Mouse (Mus musculus) gastrocnemius, postnatal 4 days (tissue): ENCODE measurements around the gene Galnt16. TPM values are rescaled to one million over a fixed set of nuclear protein-coding genes. Genes with fewer than 3 reads are reported as not detected.

Source experiments
- DNase-seq, 2 experiments: peaks; one replicate each; pipeline ENCODE4 v3.0.0; 2021 to 2022; ENCODE audit warnings: low spot score in 2 of 2, mixed read lengths in 2 of 2
- total RNA-seq, 2 experiments: library from RNA; stranded (reverse); gene quantifications; 2 replicates each; pipeline ENCODE4 v1.2.3; 2021

Galnt16 gene
- total RNA-seq, 2 experiments from 2014 or later = 41.7 to 43.6 TPM

GRCm38 (mm10) chr12:80530052-80530451 is 12.0 kb downstream of the Galnt16 start:
- DNase-seq = peak in 1 of 2 experiments; percentile 60

- no peak for DNase-seq
These were observed 12.6 kb downstream of the Galnt16 start for GRCm38 (mm10) chr12:80530630-80531029.

GRCm38 (mm10) chr12:80531585-80531984 is 13.5 kb downstream of the Galnt16 start:
- DNase-seq = no peak

- DNase-seq = no peak
These were observed 15.8 kb downstream of the Galnt16 start for GRCm38 (mm10) chr12:80533876-80534275.

- no peak for DNase-seq
These were observed 19.2 kb downstream of the Galnt16 start for GRCm38 (mm10) chr12:80537313-80537712.

- DNase-seq = no peak
These were observed 20.2 kb downstream of the Galnt16 start for GRCm38 (mm10) chr12:80538311-80538710.

- no peak for DNase-seq
These were observed 27.2 kb downstream of the Galnt16 start for GRCm38 (mm10) chr12:80545310-80545709.

GRCm38 (mm10) chr12:80549646-80550045 is 31.6 kb downstream of the Galnt16 start:
- peak in 1 of 2 experiments; percentile 28 for DNase-seq

GRCm38 (mm10) chr12:80553157-80553556 is 35.1 kb downstream of the Galnt16 start:
- no peak for DNase-seq

GRCm38 (mm10) chr12:80554312-80554711 is 36.2 kb downstream of the Galnt16 start:
- no peak for DNase-seq

GRCm38 (mm10) chr12:80561904-80562303 is 43.8 kb downstream of the Galnt16 start:
- no peak for DNase-seq

GRCm38 (mm10) chr12:80562793-80563192 is 44.7 kb downstream of the Galnt16 start:
- DNase-seq = no peak

GRCm38 (mm10) chr12:80564990-80565389 is 46.9 kb downstream of the Galnt16 start:
- DNase-seq = peak in 1 of 2 experiments; percentile 45

- no peak for DNase-seq
These were observed 47.7 kb downstream of the Galnt16 start for GRCm38 (mm10) chr12:80565793-80566192.

- DNase-seq = no peak
These were observed 48.4 kb downstream of the Galnt16 start for GRCm38 (mm10) chr12:80566502-80566901.

- DNase-seq = no peak
These were observed 49.3 kb downstream of the Galnt16 start for GRCm38 (mm10) chr12:80567375-80567774.

GRCm38 (mm10) chr12:80569561-80569960 is 51.5 kb downstream of the Galnt16 start:
- no peak for DNase-seq

- DNase-seq = no peak
These were observed 56.2 kb downstream of the Galnt16 start for GRCm38 (mm10) chr12:80574318-80574717.

- DNase-seq = no peak
These were observed 56.8 kb downstream of the Galnt16 start for GRCm38 (mm10) chr12:80574825-80575371.

- no peak for DNase-seq
These were observed 59.0 kb downstream of the Galnt16 start for GRCm38 (mm10) chr12:80577049-80577448.

- DNase-seq = no peak
These were observed 63.3 kb downstream of the Galnt16 start for GRCm38 (mm10) chr12:80581357-80581756.

- no peak for DNase-seq
These were observed 66.9 kb downstream of the Galnt16 start for GRCm38 (mm10) chr12:80584973-80585372.

GRCm38 (mm10) chr12:80594141-80594540 is 76.1 kb downstream of the Galnt16 start:
- no peak for DNase-seq

- no peak for DNase-seq
These were observed 76.7 kb downstream of the Galnt16 start for GRCm38 (mm10) chr12:80594781-80595180.
